Mouse (Mus musculus): ENCODE results near the gene Minar1. TPM values are rescaled to one million over a fixed set of nuclear protein-coding genes. Genes with fewer than 3 reads are reported as not detected.

Gene Minar1
- polyA plus RNA-seq, 1 experiment = not detected

DNA sequence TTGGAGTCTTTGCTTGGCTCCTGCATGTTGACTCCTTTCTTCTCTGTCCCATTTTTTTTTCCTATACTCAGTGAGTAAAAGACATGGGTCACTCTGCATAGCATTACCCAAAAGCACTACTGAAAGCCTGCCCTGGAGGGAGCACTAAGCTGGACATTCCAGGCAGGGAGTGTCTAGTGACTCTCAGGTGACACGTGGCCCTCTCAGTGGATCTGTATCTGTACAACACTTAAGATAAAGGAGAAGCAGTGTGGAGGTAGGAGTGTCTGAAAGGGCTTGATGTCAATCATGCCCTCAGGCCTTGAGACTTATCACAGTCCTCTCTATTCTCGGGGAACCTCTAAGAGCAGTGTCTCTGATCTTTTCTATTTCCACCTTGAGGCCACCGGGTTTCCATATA lies 25.9 kb downstream of the Minar1 start:
- TF ChIP-seq CTCF (IDR thresholded peaks at IDR 0.05; ENCODE audit: extremely low read depth, insufficient read length, insufficient replicate concordance, low read depth, low read length) (no peak), POLR2A (IDR thresholded peaks at IDR 0.05; ENCODE audit: low read depth, low read length) (no peak)
- Histone ChIP-seq H3K4me3 (ENCODE audit: low read depth, low read length) (no peak overlapping the region), H3K27ac (ENCODE audit: insufficient read depth, low read depth, low read length) (no peak overlapping the region), H3K4me1 (ENCODE audit: control insufficient read depth, insufficient read depth, insufficient read length, low read length) (no peaks in the 10 kb centered on the region), H3K36me3 (ENCODE audit: control insufficient read depth, insufficient read depth, low read length) (no peaks in the 10 kb centered on the region), H3K27me3 (ENCODE audit: control insufficient read depth, insufficient read depth, low read length) (peaks cover 3% of the 10 kb centered on the region; the same call in 1 of the 2 replicates)
- WGBS = 36% methylated on average over 3 of the region's 3 CpGs

DNA sequence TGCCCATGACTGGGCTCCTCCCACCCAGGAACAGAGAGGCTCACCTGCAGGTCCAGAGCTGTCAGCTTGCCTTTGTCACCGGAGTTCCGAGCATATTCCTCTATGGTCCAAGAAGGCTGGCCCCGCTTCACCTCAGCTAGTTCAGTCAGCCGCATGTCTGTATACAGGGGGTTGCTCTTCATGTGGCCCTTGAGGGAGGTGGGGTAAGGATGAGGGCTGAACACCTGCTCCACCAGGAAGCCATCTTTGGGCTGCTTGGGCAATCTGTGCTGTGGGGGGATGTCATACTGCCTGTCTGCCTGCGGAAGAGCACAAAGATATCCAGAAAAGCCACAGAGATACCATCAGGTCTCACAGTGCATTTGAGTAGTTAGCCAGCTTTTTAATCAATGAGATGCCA lies 26.5 kb downstream of the Minar1 start:
- WGBS = 85% methylated on average over 5 of the region's 5 CpGs
- TF ChIP-seq POLR2A (IDR thresholded peaks at IDR 0.05; ENCODE audit: low read depth, low read length) (no peak), CTCF (IDR thresholded peaks at IDR 0.05; ENCODE audit: extremely low read depth, insufficient read length, insufficient replicate concordance, low read depth, low read length) (no peak)
- Histone ChIP-seq H3K27ac (ENCODE audit: insufficient read depth, low read depth, low read length) (no peak overlapping the region), H3K4me1 (ENCODE audit: control insufficient read depth, insufficient read depth, insufficient read length, low read length) (no peaks in the 10 kb centered on the region), H3K4me3 (ENCODE audit: low read depth, low read length) (no peak overlapping the region), H3K27me3 (ENCODE audit: control insufficient read depth, insufficient read depth, low read length) (peaks cover 3% of the 10 kb centered on the region; the same call in 1 of the 2 replicates), H3K36me3 (ENCODE audit: control insufficient read depth, insufficient read depth, low read length) (no peaks in the 10 kb centered on the region)

DNA sequence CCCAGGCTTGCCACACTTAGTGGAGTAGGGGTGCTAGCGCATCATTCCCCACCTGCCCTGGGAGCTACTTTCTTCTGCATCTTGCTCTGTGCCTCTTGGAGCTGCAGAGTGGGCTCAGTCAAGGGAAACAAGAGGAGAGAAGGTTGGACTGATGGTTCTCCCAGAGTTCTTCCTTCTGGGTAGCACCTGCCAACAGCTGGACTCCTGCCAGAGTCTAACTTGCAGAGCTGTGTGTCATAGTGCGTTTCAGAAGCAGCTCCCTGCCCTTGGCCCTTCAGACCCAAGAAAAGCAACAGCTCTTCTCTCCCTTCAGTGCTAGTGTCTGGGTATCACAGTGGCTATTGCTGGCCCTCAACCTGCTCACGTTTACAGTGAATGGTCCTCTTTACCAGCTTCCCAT lies 30.5 kb downstream of the Minar1 start:
- H3K4me1 ChIP-seq (ENCODE audit: control insufficient read depth, insufficient read depth, insufficient read length, low read length) = no peaks in the 10 kb centered on the region
- H3K36me3 ChIP-seq (ENCODE audit: control insufficient read depth, insufficient read depth, low read length) = no peaks in the 10 kb centered on the region
- H3K27me3 ChIP-seq (ENCODE audit: control insufficient read depth, insufficient read depth, low read length) = peaks cover 3% of the 10 kb centered on the region; the same call in 1 of the 2 replicates
- TF ChIP-seq POLR2A (IDR thresholded peaks at IDR 0.05; ENCODE audit: low read depth, low read length) (no peak), CTCF (IDR thresholded peaks at IDR 0.05; ENCODE audit: extremely low read depth, insufficient read length, insufficient replicate concordance, low read depth, low read length) (no peak)
- H3K4me3 ChIP-seq (ENCODE audit: low read depth, low read length) = no peak overlapping the region
- 52% methylated on average over 3 of the region's 3 CpGs for WGBS
- H3K27ac ChIP-seq (ENCODE audit: insufficient read depth, low read depth, low read length) = no peak overlapping the region

DNA sequence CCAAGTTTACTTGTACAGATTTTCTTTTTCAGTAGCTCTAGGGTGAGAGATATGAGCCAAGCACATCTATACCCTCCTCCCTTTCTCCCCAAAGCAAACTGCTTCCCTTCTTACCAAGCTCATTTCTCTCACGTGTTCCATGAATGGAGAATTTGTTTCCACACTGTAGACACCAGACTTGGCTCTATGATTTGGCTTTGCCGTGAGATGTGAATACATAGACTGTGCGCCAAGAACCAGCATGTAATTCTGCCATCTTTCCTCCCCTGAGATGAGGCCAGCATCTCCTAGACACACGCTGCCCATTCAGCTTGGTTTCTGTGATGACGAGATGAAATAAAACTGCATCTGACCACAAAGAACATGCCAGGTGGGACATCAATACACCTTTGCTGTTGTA lies 44.5 kb downstream of the Minar1 start:
- Histone ChIP-seq H3K36me3 (ENCODE audit: control insufficient read depth, insufficient read depth, low read length) (no peaks in the 10 kb centered on the region), H3K4me1 (ENCODE audit: control insufficient read depth, insufficient read depth, insufficient read length, low read length) (no peaks in the 10 kb centered on the region), H3K4me3 (ENCODE audit: low read depth, low read length) (no peak overlapping the region), H3K27ac (ENCODE audit: insufficient read depth, low read depth, low read length) (no peak overlapping the region), H3K27me3 (ENCODE audit: control insufficient read depth, insufficient read depth, low read length) (no peaks in the 10 kb centered on the region)
- WGBS = 88% methylated on average over 5 of the region's 5 CpGs
- TF ChIP-seq CTCF (IDR thresholded peaks at IDR 0.05; ENCODE audit: extremely low read depth, insufficient read length, insufficient replicate concordance, low read depth, low read length) (no peak), POLR2A (IDR thresholded peaks at IDR 0.05; ENCODE audit: low read depth, low read length) (no peak)

DNA sequence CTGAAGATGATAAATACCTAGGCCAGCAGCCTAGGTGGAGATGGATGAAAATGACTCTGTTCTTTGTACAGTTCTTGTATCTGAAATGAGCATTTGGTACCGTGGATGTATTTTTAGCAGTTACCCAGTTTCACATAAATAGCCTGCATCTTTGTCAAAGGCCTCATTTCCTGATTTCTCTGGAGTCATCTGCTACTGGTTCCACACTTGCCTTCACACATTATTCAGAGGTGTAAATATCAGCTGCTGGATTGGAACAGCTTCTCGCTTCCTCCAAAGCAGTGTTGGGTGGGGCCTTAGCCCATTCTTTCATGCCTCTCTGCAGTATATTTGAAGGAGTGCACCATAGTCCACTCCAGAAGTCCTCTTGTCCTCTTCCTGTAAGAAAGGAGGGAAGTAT lies 70.3 kb downstream of the Minar1 start:
- no peak overlapping the region for H3K4me3 ChIP-seq (ENCODE audit: low read depth, low read length)
- TF ChIP-seq CTCF (IDR thresholded peaks at IDR 0.05; ENCODE audit: extremely low read depth, insufficient read length, insufficient replicate concordance, low read depth, low read length) (no peak), POLR2A (IDR thresholded peaks at IDR 0.05; ENCODE audit: low read depth, low read length) (no peak)
- H3K27ac ChIP-seq (ENCODE audit: insufficient read depth, low read depth, low read length) = no peak overlapping the region
- 63% methylated on average over 2 of the region's 2 CpGs for WGBS
- no peaks in the 10 kb centered on the region for H3K36me3 ChIP-seq (ENCODE audit: control insufficient read depth, insufficient read depth, low read length)
- H3K27me3 ChIP-seq (ENCODE audit: control insufficient read depth, insufficient read depth, low read length) = no peaks in the 10 kb centered on the region
- H3K4me1 ChIP-seq (ENCODE audit: control insufficient read depth, insufficient read depth, insufficient read length, low read length) = no peaks in the 10 kb centered on the region

Other genes starting within 250 kb of the Minar1 start
- gene Tmed3, start 81.9 kb upstream of the Minar1 start, polyA plus RNA-seq (2012; rRNA removed) = 55.5 and 60.5 TPM in 2 replicates
- gene Ankrd34c, start 115.3 kb upstream of the Minar1 start, polyA plus RNA-seq (2012; rRNA removed) = not detected in 2 replicates

Data from small intestine, adult 2 months (tissue).